Mouse (Mus musculus) urinary bladder, postnatal 4 days (tissue): ENCODE data around the gene Carm1.
"Not testable (repeated sequence)": the region's sequence is repeated elsewhere in the genome, so short reads cannot be mapped to it uniquely, and the experiment has no call there.

Experiments used
- DNase-seq, 2 experiments: peaks; one replicate each; pipeline ENCODE4 v3.0.0; 2021 to 2022; ENCODE audit warnings: low spot score in 2 of 2

Gene Carm1

DNA sequence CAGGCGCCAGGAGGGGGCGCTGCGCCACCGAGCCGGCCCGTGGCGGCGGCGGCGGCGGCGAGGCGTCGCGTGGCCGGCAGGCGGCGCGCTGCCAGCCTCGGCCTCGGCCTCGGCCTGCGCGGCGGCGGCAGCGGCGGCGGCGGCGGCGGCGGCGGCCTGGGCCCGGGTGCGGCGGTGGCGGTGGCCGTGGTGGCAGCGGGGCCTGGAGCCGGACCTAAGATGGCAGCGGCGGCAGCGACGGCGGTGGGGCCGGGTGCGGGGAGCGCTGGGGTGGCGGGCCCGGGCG lies at the start of gene Carm1:
Carm1 (plus strand) TSS at position 106 of the 286 bp plus-strand sequence.
- DNase-seq: no peak

DNA sequence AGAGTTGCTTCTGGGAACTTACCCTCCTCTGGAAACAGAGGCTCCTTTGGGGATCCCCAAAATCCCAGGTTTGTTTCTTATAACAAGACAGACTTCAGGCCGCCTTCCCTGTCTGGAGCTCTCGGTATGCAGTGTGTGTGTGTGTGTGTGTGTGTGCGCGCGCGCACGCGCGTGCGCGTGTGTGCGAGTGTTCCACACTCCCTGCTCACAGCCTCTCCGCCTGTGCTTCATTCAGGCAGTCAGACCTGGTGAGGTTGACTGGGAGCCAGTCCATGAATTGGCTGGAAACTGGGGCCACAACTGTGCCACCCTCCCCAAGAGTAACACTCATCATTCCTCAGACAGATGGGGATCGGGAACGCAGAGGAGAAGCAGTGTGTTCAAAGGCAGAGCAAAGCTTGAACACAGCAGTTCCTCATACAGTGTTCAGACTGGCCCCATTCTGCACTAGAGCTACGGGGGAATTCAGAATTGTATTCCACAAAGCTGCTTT lies 49.6 kb upstream of the Carm1 start:
- no peak for DNase-seq

DNA sequence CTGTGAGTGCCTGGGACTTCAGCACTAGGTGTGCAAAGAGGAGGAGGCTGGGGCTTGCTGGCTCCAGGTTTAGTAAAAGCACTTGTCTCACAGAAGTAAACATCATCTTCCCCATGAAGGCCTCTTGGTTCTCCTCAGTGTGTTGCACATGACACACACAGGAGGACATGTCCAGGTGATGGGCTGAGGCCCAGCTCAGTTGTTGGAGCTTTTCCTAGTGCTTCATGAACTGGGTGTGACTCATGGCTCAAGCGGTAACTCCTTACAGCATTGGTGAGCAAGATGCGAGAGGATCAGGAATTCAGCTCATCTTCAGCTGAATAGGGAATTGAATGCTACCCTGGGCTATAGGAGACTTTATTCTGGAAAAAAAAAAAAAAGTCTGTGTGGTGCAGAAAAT lies 49.0 kb upstream of the Carm1 start:
- DNase-seq: no peak

DNA sequence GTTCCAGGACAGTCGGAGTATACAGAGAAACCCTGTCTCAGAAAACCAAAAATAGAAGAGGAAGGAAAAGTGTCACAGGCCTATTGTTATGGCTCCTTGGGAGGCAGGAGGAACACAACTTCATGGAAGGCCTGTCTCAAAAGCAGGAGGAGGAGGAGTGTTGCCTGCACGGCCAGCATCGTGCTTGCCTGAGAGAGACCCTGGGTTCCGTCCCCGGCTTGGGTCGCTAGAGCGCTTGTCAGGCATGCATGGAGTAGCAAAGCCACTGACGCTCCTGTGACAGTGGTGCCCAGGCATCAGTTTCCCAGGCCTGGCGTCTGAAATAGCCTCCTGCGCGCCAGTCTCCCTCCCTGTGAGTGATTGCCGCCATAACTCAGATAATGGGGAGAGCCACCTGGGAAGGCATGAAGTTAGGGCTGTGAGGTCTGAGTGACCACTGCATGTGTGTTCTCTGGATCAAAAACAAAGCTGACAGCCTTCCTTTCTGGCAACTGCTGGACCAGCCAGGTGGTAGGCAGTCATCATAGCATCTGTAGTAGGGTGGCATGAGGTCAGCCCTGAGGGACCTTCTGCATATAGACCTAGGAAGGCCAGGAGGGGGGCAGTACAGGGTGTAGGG lies 48.3 kb upstream of the Carm1 start:
- no peak for DNase-seq

DNA sequence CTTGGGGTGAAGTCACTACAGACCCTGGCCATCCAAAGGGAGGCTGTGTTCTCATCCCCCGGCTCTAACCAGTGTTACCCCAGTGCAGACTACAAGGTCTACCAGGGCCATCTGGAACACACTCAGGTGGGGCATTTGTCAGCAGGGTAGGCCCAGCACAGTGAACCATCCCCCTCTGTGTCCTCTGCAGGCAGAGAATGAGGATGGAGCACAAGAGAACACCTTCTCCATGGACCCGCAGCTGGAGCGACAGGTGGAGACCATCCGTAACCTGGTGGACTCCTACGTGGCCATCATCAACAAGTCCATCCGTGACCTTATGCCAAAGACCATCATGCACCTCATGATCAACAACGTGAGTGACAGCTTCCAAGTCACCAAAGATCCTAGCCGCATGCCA lies 43.3 kb upstream of the Carm1 start:
- no peak for DNase-seq

DNA sequence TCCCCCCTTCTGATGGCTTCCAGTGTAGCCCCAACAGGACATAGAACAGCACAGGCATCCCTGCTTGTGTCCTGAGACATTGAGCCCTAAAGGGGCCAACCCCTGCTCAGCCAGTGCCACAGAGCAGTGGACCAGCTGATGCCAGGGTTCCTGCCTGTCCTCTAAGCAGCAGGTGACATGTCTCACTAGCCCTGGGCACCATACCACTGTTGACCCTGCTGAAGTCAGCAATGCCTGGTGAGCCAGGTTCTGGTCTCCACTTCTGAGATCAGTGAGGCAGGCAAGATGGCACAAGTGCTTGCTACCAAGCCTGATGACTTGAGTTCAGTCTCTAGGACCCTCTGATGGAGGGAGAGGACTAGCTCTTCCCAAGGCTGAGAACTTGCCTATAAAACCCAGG lies 40.9 kb upstream of the Carm1 start:
- DNase-seq: no peak

DNA sequence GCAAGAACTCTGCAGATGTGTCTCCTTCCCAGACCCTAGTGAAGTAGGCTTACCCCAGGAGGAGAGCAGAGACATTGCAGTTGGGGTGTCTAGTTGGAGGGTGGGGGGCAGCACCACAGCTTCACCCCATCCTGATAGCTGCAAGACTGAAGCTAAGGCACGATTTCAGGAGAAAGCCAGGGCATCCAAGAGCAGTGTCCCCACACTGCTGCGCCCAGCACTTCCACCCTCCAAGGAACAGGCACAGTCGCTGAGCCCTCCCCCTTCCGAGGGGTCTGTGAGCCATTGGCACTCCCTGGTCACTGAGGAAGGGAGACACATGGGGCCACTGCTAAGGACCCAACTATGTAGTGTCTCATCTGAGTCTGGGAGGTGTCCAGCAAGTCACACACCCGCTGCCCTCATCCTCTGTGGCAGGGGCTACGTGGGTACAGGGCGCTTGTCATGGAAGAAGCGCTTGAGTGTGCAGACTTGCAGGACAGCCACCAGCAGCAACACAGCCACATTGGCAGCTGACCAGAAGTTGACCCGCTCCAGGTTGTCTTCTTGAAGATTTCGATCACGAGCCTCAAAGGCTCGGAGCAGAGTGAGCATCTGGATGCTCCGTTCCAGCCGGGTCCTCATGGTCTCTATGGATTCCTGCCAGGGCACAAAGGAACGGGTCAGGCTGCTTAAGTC lies 38.8 kb upstream of the Carm1 start:
- no peak for DNase-seq

DNA sequence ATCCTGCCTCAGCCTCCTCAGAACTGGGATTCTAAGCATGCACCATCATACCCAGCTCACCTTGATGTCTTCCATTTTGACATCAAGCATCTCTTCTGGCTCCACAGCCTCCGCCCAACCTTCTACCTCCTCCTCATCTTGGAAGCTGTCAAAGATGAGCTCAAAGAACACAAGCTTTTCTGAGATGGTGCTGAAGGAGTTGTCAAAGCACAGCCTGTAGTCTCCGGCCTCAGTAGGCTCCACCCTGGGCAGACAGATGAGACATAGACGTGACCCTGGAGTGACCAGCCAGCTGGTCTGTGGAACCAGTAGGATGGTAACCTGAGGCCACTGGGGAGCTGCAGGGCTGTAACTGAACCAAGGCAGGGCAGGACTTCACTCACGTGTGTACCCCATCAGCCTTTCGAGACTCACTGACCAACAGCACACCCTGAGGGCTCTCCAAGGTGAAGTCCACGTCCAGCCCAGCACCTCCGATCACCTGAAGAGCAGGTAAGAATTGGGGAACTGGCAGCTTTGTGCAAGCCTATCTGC lies 37.8 kb upstream of the Carm1 start:
- DNase-seq: no peak

DNA sequence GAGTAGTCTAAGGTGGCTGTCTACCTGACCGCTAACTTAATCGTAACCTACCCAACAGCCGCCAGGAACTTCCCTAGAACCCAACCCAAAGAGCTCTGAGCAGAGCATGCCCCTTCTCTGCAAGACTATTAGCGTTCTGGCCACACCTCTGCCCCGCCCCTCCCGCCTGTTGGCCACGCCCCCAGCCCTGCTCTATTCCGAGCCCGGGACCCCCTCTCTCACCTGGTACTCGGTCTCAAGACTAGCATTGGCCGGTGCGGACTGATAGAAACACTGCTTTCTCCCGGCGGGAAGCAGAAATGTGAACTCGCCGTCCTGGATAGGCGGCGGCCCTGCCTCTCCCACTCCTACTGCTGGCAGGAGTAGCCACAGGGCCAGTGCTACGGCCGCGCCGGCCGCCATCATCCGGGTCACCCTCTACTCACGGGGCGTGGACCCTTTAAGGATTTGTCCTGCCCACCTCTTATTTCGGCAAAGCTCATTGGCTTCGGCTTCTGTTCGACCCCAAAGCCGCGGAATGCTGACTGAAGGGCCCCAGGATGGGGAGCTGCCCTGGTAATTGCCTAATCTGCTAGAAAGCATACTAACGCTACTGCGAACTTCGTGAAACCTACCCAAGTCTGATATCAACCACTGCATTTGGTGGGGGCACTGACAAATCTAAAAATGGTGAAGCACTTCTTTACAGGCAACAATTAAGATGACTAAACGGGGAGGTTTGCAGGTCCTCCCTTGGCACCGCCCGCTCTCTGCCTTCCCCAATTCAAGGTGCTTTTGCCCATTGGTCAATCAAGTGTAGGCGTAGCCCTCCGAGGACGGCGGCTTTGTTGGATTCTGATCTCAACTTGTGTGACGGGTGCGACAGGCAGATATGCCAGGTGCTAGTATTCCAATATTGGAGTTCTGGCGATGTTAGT lies 36.7 kb upstream of the Carm1 start, which contains the start of gene Tmed1:
Tmed1 (minus strand) TSS at position 481 of the 917 bp plus-strand sequence.
- DNase-seq: peak; percentile 92 to 93

DNA sequence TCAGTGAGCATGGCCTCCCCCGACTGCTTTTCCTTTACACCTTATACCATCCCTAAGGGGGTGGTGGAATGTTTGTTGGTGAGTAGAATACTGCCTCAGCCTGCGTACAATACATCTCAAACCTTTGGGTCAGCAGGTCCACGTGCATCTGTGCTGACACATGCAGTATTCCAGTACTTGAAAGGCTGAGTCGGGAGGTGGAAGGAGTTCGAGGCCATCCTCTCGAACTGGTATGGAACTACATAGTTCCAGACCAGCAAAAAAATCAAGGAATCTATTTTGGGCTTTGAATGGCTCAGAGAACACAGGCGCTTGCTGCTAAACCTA lies 36.0 kb upstream of the Carm1 start:
- DNase-seq: no peak

DNA sequence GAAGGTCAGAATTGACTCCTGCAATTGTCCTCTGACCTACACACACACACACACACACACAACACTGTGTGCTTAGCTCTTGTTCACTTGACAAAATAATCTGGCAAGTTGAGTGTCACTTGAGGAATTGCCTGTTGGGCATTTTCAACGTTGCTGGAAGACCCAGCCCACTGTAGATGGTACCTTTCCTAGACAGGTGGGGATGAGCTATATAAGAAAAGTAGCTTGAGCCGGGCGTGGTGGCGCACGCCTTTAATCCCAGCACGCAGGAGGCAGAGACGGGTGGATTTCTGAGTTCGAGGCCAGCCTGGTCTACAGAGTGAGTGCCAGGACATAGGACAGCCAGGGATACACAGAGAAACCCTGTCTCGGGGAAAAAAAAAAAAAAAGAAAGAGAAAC lies 35.6 kb upstream of the Carm1 start:
- DNase-seq: no peak

DNA sequence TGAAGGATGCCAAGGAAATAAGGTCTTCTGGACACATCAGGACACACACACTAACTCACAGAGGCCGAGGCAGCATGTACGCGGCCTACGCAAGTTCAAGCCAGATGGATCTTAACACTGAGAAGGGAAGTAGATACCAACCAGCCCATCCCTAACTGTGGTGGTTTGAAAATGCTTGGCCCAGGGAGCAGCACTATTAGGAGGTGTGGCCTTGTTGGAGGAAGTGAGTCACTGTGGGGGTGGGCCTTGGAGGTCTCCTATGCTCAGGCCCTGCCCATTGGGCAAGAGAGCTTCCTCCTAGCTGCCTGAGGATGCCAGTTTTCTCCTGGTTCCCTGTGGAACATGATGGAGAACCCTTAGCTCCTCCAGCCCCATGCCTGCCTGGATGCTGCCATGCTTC lies 33.2 kb upstream of the Carm1 start:
- no peak for DNase-seq

DNA sequence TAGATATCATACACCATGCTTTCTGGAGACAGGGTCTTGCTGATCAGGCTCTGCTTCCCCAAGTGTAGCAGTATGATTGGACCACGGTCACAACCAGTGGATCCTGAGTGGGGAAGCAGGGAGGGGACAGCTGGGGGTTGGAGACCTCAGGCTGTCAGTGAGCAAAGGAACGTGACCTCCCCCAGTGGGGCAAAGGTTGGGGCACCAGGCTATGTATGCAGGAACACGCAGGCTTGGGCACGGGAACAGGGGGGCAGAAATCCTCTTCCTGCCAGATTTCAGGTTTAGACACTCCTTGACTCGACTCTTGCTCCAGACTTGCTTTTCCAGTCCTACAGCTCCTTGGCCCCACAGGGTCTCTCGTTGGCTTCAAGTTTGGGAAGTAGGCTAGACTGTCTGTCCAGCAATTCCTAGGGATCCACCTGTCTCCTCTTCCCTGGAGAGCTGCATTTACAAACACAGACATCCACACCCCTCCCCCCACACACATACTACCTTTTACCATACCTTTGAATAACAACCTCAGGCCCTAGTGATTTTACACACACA lies 28.7 kb upstream of the Carm1 start:
- no peak for DNase-seq

DNA sequence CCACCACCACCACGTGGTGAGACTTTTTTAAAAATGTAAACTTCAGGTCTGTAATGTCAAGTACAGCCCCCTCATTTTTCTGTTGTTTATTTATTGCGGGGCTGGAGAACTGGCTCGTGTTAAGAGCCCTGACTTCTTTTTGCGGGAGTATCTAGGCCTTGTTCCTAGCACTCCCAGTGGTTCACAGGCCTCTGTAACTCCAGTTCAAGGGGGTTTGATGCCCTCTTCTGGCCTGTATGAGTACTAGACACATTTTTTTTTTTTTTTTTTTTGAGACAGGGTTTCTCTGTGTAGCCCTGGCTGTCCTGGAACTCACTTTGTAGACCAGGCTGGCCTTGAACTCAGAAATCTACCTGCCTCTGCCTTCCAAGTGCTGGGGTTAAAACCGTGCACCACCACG lies 28.0 kb upstream of the Carm1 start:
- DNase-seq: not testable (repeated sequence)

DNA sequence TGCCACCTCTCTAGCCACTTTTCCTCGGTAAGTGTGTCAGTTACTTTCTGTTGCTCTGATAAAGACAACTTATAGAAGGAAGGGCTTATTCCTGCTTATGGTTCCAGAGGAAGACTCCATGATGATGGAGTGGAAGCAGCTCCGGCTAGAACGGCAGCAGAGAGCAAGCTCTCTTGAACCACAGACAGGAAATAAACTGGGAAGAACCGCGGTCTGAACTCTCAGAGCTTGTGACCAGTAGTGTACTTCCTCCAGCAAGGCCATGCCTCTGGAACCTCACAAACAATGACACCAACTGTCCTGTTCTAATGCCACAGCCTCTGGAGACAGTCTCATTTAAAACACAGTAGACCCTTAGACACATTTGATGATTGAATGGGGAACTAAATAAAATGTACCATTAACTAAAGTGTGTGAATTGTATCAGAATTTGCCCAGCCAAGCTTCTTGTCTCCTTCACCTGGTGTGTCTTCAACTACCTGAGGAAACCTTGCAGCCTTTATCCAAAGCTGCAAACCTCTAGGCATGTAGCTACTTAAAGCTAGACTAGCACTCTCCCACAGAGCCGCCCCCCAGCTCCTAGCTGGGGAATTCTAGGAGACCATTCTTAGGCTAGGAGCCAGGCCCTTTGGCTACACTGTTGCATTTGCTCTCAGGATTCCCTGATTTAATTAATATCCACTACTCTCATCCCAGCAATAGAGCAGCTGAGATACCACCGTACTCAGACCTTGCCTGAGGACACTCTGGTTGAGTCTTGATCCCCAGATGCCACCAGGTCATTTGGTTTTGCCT lies 21.4 kb upstream of the Carm1 start:
- DNase-seq: no peak

DNA sequence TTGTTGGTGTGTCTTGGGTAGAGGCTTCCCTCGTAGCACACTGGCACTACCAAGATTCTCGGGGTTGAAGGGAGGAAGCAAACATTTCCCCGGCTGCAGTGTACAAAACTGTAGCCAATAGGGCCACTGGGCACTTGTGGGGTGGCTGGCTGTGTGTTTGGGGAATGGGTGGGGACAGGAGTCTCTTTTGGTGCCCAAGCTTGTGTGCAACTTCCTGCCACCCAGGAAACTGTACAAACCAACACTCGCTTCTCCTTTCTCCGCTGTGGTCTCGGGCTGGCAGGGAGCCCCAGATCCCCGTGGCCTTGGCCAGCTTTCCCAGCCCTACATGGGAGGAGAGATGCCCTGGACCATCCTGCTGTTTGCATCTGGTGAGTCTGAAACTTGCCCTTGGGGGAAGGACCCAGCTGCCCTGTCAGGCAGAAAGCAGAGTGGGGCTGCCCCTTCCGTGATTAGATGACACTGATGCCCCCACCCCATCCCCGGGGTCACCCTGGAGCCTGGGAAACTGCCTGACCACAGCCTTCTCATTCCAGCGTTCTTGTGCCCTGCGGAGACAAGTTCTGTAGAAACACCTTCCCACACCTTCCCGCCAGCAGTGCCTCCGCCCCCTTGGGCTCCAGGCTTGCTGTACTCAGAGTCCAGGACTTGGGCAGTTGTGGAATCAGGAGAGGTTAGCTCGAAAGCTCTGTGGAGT lies 20.6 kb upstream of the Carm1 start, which contains the start of gene AB124611:
AB124611 (plus strand) TSS at position 240 of the 697 bp plus-strand sequence.
- DNase-seq: no peak

DNA sequence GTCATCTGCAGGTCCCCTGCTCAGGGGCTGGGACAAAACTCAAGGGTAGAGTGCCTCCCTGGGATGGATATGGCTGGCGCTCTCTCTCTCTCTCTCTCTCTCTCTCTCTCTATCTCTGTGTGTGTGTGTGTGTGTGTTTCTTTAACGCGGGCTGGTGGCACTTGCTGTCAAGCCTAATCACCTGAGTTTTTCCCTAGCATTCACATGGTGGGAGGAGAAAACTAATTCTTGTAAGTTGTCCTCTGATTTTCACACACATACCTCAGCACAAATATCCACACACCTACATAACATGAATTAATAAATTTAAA lies 20.1 kb upstream of the Carm1 start:
- DNase-seq: no peak

DNA sequence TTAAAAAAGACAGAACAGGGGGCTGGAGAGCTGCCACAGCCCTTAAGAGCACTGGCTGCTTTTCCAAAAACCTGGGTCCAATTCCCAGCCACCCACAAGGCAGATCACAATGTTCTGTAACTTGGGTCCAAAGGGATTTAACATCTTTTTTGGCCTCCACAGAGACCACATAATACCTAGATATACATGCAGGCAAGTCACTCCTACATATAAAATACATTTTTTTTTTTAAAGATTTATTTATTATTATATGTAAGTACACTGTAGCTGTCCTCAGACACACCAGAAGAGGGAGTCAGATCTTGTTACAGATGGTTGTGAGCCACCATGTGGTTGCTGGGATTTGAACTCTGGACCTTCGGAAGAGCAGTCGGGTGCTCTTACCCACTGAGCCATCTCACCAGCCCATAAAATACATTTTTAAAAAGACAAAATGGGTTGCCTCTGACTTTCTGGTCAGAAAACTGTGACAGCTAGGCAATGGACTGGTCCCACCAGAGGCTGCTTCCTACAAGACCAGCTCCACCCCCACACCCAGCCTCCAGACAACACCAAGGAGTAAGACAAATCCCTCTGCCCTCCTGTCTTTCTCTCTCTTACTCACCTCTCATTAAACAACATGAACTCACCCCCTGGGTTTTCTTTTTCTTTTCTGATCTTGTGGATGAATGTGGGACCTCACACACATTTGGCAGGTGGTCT lies 19.4 kb upstream of the Carm1 start:
- no peak for DNase-seq

DNA sequence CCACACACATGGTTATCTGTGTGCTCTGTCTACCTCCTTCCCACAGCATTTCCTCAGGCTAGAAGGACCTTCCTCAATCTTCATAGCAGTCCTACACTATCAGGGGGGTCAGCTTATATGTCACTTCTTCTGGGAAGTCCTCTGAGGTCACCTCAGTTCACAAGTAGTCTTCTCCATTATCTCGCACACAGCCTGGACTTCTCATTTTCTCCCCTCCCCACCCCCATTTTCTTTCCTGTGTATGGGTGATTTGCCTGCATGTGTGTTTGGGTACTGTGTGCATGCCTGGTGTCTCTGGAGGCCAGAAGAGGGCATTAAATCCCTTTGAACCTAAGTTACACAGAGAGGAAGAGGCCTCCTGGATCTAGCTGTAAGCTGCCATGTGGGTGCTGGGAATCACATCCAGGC lies 18.8 kb upstream of the Carm1 start:
- no peak for DNase-seq

DNA sequence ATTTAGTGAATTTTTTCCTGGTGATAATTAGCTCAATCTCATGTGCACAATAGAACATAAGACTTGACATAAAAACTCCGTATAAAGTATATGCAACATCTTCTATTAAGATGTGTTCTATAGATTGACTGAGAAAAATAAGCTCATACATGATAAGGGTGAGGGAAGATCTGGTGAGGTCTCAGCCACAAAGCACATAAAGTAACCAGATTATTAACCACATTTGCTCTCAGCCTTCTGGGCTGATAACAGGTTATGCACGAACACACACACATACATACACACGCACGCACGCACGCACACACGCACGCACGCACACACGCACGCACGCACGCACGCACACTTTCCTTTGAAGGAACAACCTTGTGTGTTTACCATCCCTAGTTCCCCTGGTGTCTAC lies 10.2 kb upstream of the Carm1 start:
- no peak for DNase-seq
